Mouse (Mus musculus): ENCODE results near the gene Nutf2.

GRCm38 (mm10) chr8:105861951-105862350, 1.6 kb downstream of the Nutf2 start:
- no peak for TF ChIP-seq CTCF (IDR thresholded peaks at IDR 0.05; ENCODE audit: borderline replicate concordance, insufficient read depth, low read depth, low read length)
- TF ChIP-seq POLR2A (IDR thresholded peaks at IDR 0.05; ENCODE audit: borderline replicate concordance, insufficient read depth, low read length): no peak
